Mouse (Mus musculus): ENCODE measurements around the gene Sema4d. TPM values are rescaled to one million over a fixed set of nuclear protein-coding genes. Genes with fewer than 3 reads are reported as not detected.

The Sema4d gene
- 20.1 TPM for polyA plus RNA-seq (2014; fragmentation: Illumina TruSeq; extraction: RNeasy Lipid Tissue Mini Kit (QIAGEN cat#74804); ENCODE audit: low read depth, low replicate concordance)

DNA sequence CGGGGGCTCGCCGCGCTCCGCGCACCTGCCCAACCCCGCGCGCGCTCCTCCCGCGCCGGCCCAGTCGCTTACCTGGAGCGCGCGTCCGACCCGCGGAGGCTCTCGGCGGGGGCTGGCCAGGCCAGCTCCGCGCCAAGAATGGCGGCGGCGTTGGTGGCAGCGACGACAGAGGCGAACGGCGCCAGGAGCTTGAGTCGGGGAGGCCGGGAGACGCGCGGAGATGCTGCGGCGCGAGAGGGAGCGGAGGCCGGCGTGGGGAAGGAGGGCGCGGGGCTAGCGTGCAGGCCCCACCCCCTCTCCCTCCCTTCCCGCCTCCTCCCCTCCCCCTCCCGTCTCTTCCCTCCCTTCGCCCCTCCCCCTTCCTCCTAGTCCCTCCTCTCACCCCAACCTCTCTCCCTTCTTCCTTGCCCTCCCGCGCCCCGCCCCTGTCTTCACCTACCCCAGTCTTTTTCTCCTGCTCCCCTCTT is at the start of gene Sema4d:
Gene Sema4d (minus strand): TSS at position 323 of the 467 bp plus-strand sequence.

DNA sequence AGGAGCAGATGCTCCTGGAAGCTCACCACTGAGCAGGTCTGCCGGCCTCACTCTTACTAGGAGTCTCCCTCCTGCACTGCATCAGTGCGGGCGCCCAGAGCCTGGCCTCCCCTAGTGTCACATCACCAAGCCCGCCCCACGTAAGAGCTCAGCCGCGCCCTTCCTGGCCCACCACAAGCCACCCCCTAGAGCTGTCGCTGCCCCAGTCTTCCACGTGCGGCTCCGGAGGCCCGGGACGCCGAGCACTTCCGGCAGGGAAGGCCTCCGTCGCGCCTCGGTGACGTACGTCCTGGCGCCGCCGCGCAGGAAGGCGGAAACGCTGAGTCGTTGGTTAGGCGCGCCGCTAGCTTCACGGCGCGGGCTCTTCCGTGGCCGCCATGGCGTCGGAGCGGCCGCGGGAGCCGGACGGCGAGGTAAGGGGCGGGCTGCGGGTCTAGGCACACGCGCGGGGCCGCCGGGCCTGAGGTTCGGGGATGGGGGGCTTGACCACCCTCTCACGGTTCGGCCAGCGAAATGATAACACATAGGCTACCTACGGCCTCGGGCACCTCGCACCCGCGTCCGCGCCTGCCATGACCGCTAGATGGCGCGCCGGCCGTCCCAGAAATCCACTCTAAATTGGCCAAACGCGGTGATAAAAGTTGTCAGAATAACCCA is 142.0 kb downstream of the Sema4d start, which contains the start of gene Secisbp2:
Gene Secisbp2 (plus strand): TSS at position 290 of the 657 bp plus-strand sequence.

DNA sequence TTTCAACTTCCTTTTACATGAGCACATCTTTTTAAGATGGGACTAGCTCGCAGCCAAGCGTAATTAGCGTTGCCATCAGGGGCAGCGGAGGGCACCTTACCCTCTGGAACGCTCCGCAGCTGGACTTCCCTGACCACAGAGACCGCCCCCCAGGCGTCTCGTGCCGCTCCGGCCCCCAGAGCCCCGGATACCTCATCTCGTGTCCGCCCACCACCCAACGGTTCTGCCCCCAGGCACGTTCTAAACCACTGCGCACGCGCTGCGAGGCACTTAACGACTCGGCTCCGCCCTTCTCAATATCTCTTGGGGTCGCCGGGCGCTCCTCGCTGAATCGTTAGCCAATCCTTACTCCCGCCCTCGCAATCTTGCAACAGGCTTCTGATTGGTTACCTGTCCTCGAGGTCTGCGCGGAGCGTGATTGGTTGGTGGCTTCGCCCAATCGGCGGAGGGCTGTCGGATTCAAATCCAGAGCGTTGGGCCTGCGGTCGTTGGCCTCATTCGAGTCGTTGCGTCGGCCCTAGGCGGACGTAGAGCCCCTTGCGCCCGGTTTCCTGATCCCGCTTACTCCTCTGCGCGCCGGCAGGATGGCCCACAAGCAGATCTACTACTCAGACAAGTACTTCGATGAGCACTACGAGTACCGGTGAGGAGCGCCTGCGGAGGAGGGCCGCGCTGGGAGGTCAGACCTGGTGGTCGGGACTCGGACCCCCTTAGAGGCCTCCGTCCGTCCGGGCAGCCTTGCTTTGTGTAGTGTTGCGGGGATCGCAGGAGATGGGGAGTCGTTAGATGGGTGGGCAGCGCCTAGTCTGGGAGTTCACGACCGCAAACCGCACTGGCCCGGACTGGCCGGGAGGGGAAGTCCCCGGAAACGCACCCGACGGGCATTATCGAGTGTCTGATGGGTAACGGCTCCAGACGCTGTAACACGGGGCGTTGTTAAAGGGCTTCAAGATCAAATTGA is 148.4 kb downstream of the Sema4d start, which contains the start of gene Cks2:
Gene Cks2 (plus strand): TSS at position 404 of the 961 bp plus-strand sequence.

Other genes with a start within 250 kb of the Sema4d start
- gene Shc3, start 224.3 kb downstream of the Sema4d start, polyA plus RNA-seq (2014; fragmentation: Illumina TruSeq; extraction: RNeasy Lipid Tissue Mini Kit (QIAGEN cat#74804); ENCODE audit: low read depth, low replicate concordance), result 0.16 TPM
- gene Cks2, start 148.5 kb downstream of the Sema4d start, polyA plus RNA-seq (2014; fragmentation: Illumina TruSeq; extraction: RNeasy Lipid Tissue Mini Kit (QIAGEN cat#74804); ENCODE audit: low read depth, low replicate concordance), result 189 TPM
- gene Secisbp2, start 142.1 kb downstream of the Sema4d start, polyA plus RNA-seq (2014; fragmentation: Illumina TruSeq; extraction: RNeasy Lipid Tissue Mini Kit (QIAGEN cat#74804); ENCODE audit: low read depth, low replicate concordance), result 12.2 TPM
- gene Gadd45g, start 52.9 kb upstream of the Sema4d start, polyA plus RNA-seq (2014; fragmentation: Illumina TruSeq; extraction: RNeasy Lipid Tissue Mini Kit (QIAGEN cat#74804); ENCODE audit: low read depth, low replicate concordance), result not detected